Mouse (Mus musculus) liver, embryonic 13.5 days (tissue): ENCODE measurements around the gene Clcnkb. TPM values are rescaled to one million over a fixed set of nuclear protein-coding genes. Genes with fewer than 3 reads are reported as not detected.

ENCODE experiments used
- ATAC-seq: fragments of 200-750 bp; cut with Nextera tagmentation; 2 replicates; pipeline ENCODE4 v1.8.0; 2017; ENCODE audit warnings: low read depth, mild to moderate bottlenecking, moderate number of reproducible peaks, moderate library complexity
- DNase-seq: peaks from one replicate; pipeline ENCODE4 v3.0.0; 2022
- H3K27ac ChIP-seq: fragments of 300-500 bp; sonication (generic); 2 replicates; pipeline ENCODE4 v1.5.1; 2015; ENCODE audit warnings: moderate library complexity, mild to moderate bottlenecking, inconsistent platforms
- H3K27me3 ChIP-seq: fragments of 300-500 bp; sonication (generic); 2 replicates; pipeline ENCODE4 v1.6.1; 2015; ENCODE audit warnings: mild to moderate bottlenecking, inconsistent platforms
- H3K36me3 ChIP-seq: fragments of 300-500 bp; sonication (generic); 2 replicates; pipeline ENCODE4 v1.6.1; 2015; ENCODE audit warnings: mild to moderate bottlenecking, inconsistent platforms
- H3K4me1 ChIP-seq: fragments of 300-500 bp; sonication (generic); replicated peaks from 2 replicates; pipeline ENCODE4 v1.6.1; 2015; ENCODE audit warnings: inconsistent platforms
- H3K4me2 ChIP-seq: fragments of 300-500 bp; sonication (generic); 2 replicates; pipeline ENCODE4 v1.6.1; 2015; ENCODE audit warnings: inconsistent platforms, mild to moderate bottlenecking, moderate library complexity
- H3K4me3 ChIP-seq: fragments of 300-500 bp; sonication (generic); replicated peaks from 2 replicates; pipeline ENCODE4 v1.5.1; 2015; ENCODE audit warnings: mild to moderate bottlenecking, inconsistent platforms
- H3K9ac ChIP-seq: fragments of 300-500 bp; sonication (generic); 2 replicates; pipeline ENCODE4 v1.6.1; 2015; ENCODE audit warnings: mild to moderate bottlenecking, inconsistent platforms
- H3K9me3 ChIP-seq: fragments of 300-500 bp; sonication (generic); replicated peaks from 2 replicates; pipeline ENCODE4 v1.6.1; 2016; ENCODE audit warnings: inconsistent platforms
- WGBS: fragments of 180-500 bp; shearing (Covaris S2); methylation state at CpG from one replicate; pipeline ENCODE4 v1.1.7; 2015; ENCODE audit not compliant: insufficient replicate concordance; 5-methylcytosine and 5-hydroxymethylcytosine counted together
- polyA plus RNA-seq: library from polyadenylated mRNA; unstranded; fragments of >200 nt; fragmentation: Nextera tagmentation; extraction: Ambion mirVana; gene quantifications from 2 replicates; pipeline ENCODE4 v1.2.1, GENCODE M21; 2015

Clcnkb gene
- polyA plus RNA-seq, 1 experiment from 2014 or later = not detected

DNA sequence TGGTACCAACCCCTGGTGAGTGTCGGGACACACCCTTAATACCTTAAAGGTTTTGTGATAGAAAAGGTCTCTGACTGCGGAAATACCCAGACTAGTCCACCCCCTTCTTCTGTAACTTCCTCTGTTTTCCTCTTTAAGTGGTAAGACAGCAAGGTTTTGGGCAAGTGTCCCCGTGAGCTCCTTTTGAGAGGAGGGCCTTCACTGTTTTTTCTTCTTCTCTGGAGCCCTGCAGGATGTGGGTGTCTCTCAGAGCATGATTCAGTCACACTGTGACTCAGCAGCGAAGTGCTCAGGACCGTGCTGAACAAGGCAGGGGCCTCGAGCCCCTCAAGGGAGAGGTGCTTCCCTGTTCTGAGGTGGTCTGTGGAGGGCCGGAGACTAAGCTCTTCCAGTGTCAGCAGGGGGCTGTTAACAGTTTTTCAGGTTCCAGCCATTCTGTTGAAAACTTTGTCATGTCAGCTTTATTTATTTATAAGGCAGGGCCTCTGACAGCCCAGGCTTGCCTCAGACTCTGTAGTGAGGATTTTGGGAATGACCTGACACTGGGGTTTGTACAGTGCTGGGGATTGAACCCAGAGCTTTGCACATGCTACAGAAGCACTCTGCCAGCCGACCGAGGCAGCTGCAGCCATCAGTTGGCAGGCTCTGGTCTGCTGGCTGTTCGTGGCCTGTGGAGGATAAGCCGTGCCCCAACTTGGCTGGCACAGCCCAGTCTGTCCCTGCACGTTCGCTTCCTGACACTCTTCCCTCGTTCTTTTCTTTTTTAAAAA is 39.0 kb upstream of the Clcnkb start:
- H3K9me3 ChIP-seq = no peaks in the 10 kb centered on the region
- 54% methylated on average over 14 of the region's 14 CpGs for WGBS
- ATAC-seq = no peak
- no peak overlapping the region for H3K4me3 ChIP-seq
- no peak overlapping the region for H3K9ac ChIP-seq
- H3K27ac ChIP-seq = 0 out of 2 replicates have a peak overlapping the region, but pooled peaks have one; percentile 18
- DNase-seq = no peak
- H3K4me1 ChIP-seq = peaks cover 23% of the 10 kb centered on the region
- H3K4me2 ChIP-seq = no peak overlapping the region
- H3K27me3 ChIP-seq = no peaks in the 10 kb centered on the region
- peaks cover 27% of the 10 kb centered on the region for H3K36me3 ChIP-seq

DNA sequence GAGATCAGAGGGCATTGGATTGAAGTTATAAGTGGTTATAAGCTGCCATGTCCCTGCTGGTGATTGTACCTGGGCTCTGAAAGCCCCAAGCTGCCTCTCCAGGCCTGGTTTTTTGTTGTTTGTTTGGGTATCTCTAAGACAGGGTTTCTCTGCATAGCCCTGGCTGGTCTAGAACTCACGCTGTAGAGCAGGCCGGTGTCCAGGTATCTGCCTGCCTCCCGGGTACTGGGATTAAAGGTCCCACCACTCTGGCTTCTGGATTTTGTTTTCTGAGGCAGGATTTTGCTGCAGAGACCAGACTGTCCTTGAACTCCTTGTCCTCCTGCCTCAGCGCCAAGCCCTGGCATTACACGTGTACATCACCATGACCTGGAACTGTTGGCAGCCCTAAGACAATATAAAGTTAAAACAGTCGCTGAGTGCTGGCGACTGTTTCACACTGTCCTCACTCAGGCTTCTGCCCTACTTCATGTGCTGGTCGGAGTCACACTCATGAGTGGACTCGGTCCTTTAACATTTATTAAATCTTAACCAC is 36.2 kb upstream of the Clcnkb start:
- Histone ChIP-seq H3K27me3 (no peaks in the 10 kb centered on the region), H3K9me3 (no peaks in the 10 kb centered on the region), H3K36me3 (peaks cover 54% of the 10 kb centered on the region), H3K4me1 (peaks cover 16% of the 10 kb centered on the region), H3K4me3 (no peak overlapping the region), H3K9ac (no peak overlapping the region), H3K27ac (no peak overlapping the region), H3K4me2 (no peak overlapping the region)
- WGBS = 81% methylated on average over 9 of the region's 9 CpGs
- ATAC-seq (no peak), DNase-seq (no peak)

DNA sequence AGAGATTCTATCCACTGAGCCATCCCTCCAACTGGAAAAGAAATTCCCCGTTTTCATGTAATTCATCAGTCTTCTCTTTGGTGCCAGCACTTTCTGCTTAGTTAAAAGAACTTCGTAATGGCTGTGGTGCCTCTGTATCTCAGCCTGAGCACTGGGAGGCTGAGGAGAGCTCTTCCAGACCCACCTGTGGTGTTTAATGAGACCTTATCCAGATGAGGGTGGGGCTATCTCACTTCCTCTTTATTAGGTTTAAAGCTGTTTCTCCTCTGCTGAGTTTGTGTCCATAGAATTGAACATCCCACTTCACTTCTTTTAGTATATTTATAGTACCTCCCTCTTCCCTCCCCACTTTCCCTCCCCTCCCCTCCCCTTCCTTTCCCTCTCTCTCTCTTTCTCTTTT is 35.4 kb upstream of the Clcnkb start:
- no peak for ATAC-seq
- Histone ChIP-seq H3K9me3 (no peaks in the 10 kb centered on the region), H3K27ac (no peak overlapping the region), H3K4me2 (no peak overlapping the region), H3K36me3 (peaks cover 57% of the 10 kb centered on the region), H3K9ac (no peak overlapping the region), H3K4me3 (no peak overlapping the region), H3K27me3 (no peaks in the 10 kb centered on the region), H3K4me1 (peaks cover 20% of the 10 kb centered on the region)
- WGBS = 52% methylated on average over 2 of the region's 2 CpGs
- no peak for DNase-seq

DNA sequence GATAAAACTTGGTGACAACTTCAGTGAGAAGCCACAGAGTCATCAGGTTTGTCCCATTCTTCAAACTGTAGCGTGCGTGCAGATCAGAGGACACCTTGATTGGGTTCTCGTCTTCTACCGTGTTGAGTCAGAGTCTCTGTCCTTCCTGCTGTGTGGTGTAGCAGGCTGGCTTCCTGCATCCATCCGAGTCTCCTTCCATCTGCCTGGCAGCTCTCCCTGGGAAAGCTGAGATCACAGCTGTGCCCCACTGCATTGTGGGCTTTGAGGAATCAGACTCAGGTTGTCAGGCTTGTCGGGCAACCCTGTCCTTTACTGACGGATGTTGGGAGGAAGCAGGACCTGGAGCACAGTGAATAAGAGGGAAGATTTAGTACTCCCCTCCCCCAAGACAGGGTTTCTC is 30.4 kb upstream of the Clcnkb start:
- no peaks in the 10 kb centered on the region for H3K9me3 ChIP-seq
- H3K4me3 ChIP-seq = no peak overlapping the region
- 72% methylated on average over 7 of the region's 7 CpGs for WGBS
- peak overlapping the region; percentile 92; the same call in 1 of the 2 replicates for H3K4me2 ChIP-seq
- H3K4me1 ChIP-seq = peaks cover 31% of the 10 kb centered on the region
- no peak overlapping the region for H3K9ac ChIP-seq
- ATAC-seq = no peak
- peaks cover 36% of the 10 kb centered on the region for H3K36me3 ChIP-seq
- no peak overlapping the region for H3K27ac ChIP-seq
- no peaks in the 10 kb centered on the region for H3K27me3 ChIP-seq
- no peak for DNase-seq

DNA sequence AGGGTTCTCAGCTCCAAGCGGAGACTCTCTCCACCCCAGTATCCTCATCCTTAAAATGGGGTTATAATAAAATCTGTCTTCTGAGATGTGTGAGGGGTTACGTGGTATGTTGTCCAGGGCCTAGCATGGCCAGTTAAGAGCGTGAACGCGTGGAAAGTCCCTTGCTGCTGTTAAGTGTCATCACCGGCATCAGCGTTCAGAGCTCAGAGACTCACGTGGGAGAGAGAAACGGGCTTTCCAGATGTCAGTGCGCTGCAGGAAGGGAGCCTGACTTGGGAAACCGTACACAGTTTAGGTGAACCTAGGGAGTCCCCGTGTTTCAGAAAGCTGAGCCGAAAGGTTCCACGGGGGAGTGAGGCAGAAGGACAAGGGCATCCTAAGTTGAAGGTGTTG is 29.5 kb upstream of the Clcnkb start:
- Histone ChIP-seq H3K9ac (peak overlapping the region; percentile 91), H3K4me2 (peak overlapping the region; percentile 92), H3K27ac (peak overlapping the region; percentile 64; the same call in 1 of the 2 replicates), H3K27me3 (no peaks in the 10 kb centered on the region), H3K36me3 (peaks cover 35% of the 10 kb centered on the region), H3K4me3 (peak overlapping the region; percentile 99), H3K9me3 (no peaks in the 10 kb centered on the region), H3K4me1 (peaks cover 31% of the 10 kb centered on the region)
- no peak for DNase-seq
- ATAC-seq = no peak
- 18% methylated on average over 14 of the region's 14 CpGs for WGBS

DNA sequence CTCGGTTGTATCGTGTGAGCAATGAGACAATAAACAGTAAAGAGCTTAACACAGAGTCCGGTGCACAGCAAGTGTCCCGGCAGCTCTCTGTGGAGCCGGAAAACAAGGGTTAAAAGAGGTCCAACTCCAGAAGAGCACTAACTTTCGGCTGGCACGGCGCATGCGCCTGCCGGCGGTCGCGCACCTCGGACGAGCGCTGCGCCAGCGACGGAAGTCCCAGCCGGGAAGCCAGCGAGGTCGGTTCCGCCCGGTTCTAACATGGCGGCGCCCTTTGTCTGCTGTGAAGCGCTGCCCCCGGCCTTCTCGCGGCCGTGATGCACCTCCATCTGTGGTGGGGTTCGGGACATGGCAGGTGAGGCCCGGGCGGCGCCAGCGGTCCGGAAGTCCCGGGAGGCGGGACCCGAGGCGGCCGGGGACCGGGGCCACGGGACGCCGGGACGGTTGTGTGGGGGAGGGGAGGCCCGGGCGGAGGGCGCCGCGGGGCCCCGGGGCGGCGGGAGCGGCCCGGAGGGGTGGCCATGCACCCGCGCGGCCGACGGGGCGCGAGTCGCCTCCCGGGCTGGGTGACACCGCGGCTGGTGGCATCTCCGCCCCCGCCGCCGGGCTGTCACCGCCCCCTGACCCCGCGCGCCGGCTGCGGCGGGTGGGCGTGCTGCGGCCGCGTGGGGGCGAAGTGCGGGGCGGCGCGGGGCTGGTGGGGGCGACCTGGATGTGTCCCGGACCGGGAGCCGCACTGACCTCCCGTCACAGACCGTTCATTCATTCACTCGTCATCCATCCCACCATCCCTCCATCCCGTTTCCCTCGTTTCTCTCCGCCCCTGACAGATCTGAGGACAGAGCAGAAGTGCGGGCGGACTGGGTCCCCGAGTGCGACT is 28.9 kb upstream of the Clcnkb start, which contains the start of gene Zbtb17:
Zbtb17 (plus strand) TSS at position 204 of the 877 bp plus-strand sequence.
- H3K9ac ChIP-seq = peak within 1 kb of the TSS; percentile 91
- no peaks in the 10 kb centered on the region for H3K27me3 ChIP-seq
- H3K27ac ChIP-seq = peak within 1 kb of the TSS; percentile 64
- under 1% methylated on average over 81 of the region's 102 CpGs for WGBS
- DNase-seq (peak; percentile 85), ATAC-seq (peak; percentile 89)
- peaks cover 32% of the 10 kb centered on the region for H3K36me3 ChIP-seq
- peak within 1 kb of the TSS; percentile 99 for H3K4me3 ChIP-seq
- H3K4me1 ChIP-seq = peaks cover 31% of the 10 kb centered on the region
- no peaks in the 10 kb centered on the region for H3K9me3 ChIP-seq
- H3K4me2 ChIP-seq = peak within 1 kb of the TSS; percentile 92

DNA sequence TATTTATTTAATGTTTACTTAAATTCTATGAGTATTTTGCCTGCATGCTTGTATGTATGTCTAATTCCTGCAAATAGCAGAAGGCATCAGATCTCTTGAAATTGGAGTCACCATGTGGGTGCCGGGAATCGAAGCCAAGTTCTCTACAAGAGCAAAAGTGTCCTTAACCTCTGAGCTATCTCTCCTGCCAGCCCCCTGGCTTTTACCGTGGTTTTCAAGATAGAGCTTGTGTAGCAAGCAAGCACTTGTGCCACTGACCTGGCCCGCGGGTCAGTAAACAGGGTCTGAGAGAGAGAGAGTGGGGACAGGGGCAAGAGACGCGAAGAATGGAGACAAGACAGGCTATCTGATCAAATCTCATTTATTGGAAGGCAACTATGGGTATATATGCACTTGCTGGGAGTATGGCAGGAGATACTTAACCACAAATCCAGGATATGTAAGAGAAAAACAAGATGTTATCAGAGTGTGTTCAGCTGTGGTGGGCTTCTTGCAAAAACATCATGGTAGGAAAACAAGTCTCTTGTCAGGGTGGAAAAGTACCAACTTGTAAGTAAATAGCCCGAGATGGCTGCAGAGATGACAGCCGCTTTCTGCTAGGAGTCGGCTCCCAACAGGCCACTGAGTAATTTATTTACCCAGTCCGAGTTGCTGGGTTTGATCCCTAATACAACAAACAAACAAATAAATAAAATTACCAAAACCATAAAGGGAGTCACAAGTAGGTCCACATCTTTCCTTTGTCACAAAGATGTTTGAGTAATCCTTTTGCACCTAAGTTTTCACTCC is 28.0 kb upstream of the Clcnkb start:
- WGBS = 24% methylated on average over 11 of the region's 11 CpGs
- H3K9me3 ChIP-seq = no peaks in the 10 kb centered on the region
- H3K36me3 ChIP-seq = peaks cover 23% of the 10 kb centered on the region
- H3K27me3 ChIP-seq = no peaks in the 10 kb centered on the region
- H3K27ac ChIP-seq = no peak overlapping the region; the same call in 1 of the 2 replicates
- H3K4me1 ChIP-seq = peaks cover 31% of the 10 kb centered on the region
- peak overlapping the region; percentile 99 for H3K4me3 ChIP-seq
- ATAC-seq = no peak; the same call in none of the 2 replicates
- H3K9ac ChIP-seq = peak overlapping the region; percentile 91
- DNase-seq = no peak
- H3K4me2 ChIP-seq = peak overlapping the region; percentile 92

DNA sequence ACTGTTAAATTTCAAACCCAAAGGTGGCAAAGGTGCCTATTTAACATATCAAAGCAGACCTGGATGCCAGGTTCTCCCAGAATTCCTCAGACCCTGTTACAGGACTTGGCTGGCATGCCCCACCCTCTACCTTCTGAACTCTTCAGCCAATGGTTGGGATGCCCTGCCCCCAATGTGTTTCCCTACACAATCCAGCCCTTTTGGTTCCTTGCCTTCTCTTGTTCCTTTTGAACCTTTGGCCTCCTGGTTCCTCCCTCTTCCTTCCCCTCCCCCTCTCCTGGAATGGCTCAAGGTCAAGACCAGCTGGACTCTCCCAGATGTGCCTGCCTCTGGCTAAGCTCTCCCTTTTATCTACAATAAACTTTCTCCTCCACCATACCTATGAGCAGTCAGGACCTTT is 25.1 kb upstream of the Clcnkb start:
- ATAC-seq (no peak), DNase-seq (no peak)
- H3K4me2 ChIP-seq = no peak overlapping the region
- H3K4me3 ChIP-seq = no peak overlapping the region
- H3K9me3 ChIP-seq = no peaks in the 10 kb centered on the region
- H3K4me1 ChIP-seq = peaks cover 20% of the 10 kb centered on the region
- no peak overlapping the region for H3K9ac ChIP-seq
- H3K36me3 ChIP-seq = no peaks in the 10 kb centered on the region
- no peak overlapping the region for H3K27ac ChIP-seq
- no peaks in the 10 kb centered on the region for H3K27me3 ChIP-seq

DNA sequence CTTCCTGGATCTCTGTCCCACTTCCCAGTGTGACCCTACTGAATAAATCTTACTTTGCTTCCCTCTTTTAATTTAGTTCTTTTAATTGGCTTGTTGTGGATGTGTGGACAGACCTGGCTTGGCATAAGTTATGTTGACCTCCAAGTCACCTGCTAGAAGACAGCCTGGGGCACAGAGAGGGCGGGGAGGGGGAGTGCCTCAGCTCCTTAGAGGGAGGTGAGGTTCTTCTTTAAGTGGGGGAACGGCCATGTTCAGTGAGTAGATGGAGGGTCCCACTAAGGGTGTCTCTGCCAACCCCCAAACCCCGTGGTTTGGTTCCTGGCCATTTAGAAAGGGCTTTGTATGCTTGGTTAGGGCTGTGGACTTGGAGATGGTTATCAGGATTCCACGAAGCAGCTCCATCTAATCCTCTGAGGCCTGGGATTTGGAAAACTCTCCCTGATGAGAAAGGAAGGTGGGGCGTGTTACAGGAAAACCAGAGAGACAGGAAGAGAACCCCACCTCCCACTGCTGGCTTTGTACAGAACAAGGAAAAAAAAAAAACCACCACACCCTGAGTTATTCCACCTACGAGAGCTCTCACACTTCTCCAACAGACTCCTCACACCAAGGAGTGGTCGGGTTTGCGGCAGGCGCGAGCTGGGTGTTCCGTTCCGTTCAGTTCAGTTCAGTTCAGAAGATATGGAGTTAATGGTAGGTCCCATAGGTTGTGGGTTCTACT is 23.4 kb upstream of the Clcnkb start:
- H3K4me2 ChIP-seq = no peak overlapping the region
- ATAC-seq (no peak), DNase-seq (no peak)
- H3K9me3 ChIP-seq = no peaks in the 10 kb centered on the region
- H3K4me1 ChIP-seq = peaks cover 10% of the 10 kb centered on the region
- no peak overlapping the region for H3K4me3 ChIP-seq
- no peak overlapping the region for H3K27ac ChIP-seq
- no peak overlapping the region for H3K9ac ChIP-seq
- H3K36me3 ChIP-seq = no peaks in the 10 kb centered on the region
- no peaks in the 10 kb centered on the region for H3K27me3 ChIP-seq
- WGBS = 65% methylated on average over 12 of the region's 12 CpGs

DNA sequence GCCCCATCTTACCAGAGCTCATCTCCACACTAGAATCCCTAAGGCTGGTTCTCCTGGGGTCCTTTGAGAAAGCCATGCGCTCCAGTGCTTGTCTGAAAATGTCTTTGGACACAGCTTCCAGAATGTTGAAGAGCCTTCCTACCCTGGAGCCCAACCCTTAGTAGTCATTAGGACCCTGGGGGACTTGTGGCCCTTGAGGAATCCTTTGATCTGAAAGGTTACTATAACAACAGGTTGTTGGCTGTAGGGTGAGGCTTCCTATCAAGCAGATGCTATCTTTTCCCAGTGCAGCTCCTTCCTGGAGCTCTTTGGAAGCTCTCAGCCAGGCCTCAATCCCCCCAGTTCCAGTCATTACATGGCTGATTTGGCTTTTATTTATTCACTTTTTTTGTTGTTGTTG is 20.2 kb upstream of the Clcnkb start, which contains the start of gene Srarp:
Srarp (minus strand) TSS at position 132 of the 400 bp plus-strand sequence.
- Histone ChIP-seq H3K4me1 (no peaks in the 10 kb centered on the region), H3K9ac (no peak within 1 kb of the TSS), H3K4me2 (no peak within 1 kb of the TSS), H3K36me3 (no peaks in the 10 kb centered on the region), H3K4me3 (no peak within 1 kb of the TSS), H3K9me3 (no peaks in the 10 kb centered on the region), H3K27me3 (no peaks in the 10 kb centered on the region), H3K27ac (no peak within 1 kb of the TSS)
- 63% methylated on average over 1 of the region's 1 CpGs for WGBS
- DNase-seq (no peak), ATAC-seq (no peak)
